Mouse (Mus musculus) heart, embryonic 14.5 days (tissue): ENCODE measurements around the gene Slc25a51. TPM values are rescaled to one million over a fixed set of nuclear protein-coding genes. Genes with fewer than 3 reads are reported as not detected.
"Not testable (repeated sequence)": the region's sequence is repeated elsewhere in the genome, so short reads cannot be mapped to it uniquely, and the experiment has no call there.

Experiments
- ATAC-seq: fragments of 200-750 bp; cut with Nextera tagmentation; 2 replicates; pipeline ENCODE4 v1.8.0; 2017; ENCODE audit warnings: low read depth, moderate TSS enrichment; ENCODE audit not compliant: insufficient number of reproducible peaks, insufficient read depth, low FRiP score
- H3K27ac ChIP-seq, 2 experiments: fragments of 200-500 bp in 1 of 2; fragments of 300-500 bp in 1 of 2; sonication (generic) in 1 of 2; replicated peaks in 1 of 2; 2 replicates each; pipeline ENCODE4 v1.5.1; 2012 to 2014; ENCODE audit warnings: low read depth in 2 of 2, low read length in 2 of 2, control low read depth in 1 of 2, mild to moderate bottlenecking in 1 of 2, mixed read lengths in 1 of 2; ENCODE audit not compliant: control insufficient read depth in 1 of 2, insufficient read depth in 1 of 2
- H3K27me3 ChIP-seq: fragments of 300-500 bp; sonication (generic); 2 replicates; pipeline ENCODE4 v1.6.1; 2014; ENCODE audit warnings: mild to moderate bottlenecking, low read length, control low read depth; ENCODE audit not compliant: control insufficient read depth, insufficient read depth
- H3K36me3 ChIP-seq: fragments of 300-500 bp; sonication (generic); 2 replicates; pipeline ENCODE4 v1.6.1; 2014; ENCODE audit warnings: mild to moderate bottlenecking, control low read depth, low read length, mixed read lengths; ENCODE audit not compliant: control insufficient read depth, insufficient read depth
- H3K4me1 ChIP-seq, 2 experiments: fragments of 200-500 bp in 1 of 2; fragments of 300-500 bp in 1 of 2; sonication (generic) in 1 of 2; 2 replicates each; pipeline ENCODE4 v1.6.1; 2012 to 2014; ENCODE audit warnings: low read length in 2 of 2, control low read depth in 1 of 2, mixed read lengths in 1 of 2; ENCODE audit not compliant: control insufficient read depth in 2 of 2, insufficient read depth in 2 of 2
- H3K4me2 ChIP-seq: fragments of 300-500 bp; sonication (generic); 2 replicates; pipeline ENCODE4 v1.6.1; 2014; ENCODE audit warnings: mild to moderate bottlenecking, low read length
- H3K4me3 ChIP-seq, 2 experiments: fragments of 200-500 bp in 1 of 2; fragments of 300-500 bp in 1 of 2; sonication (generic) in 1 of 2; 2 replicates each; pipeline ENCODE4 v1.5.1; 2012 to 2014; ENCODE audit warnings: low read length in 2 of 2, mild to moderate bottlenecking in 2 of 2, control low read depth in 1 of 2, low read depth in 1 of 2, moderate library complexity in 1 of 2; ENCODE audit not compliant: control insufficient read depth in 1 of 2, insufficient read depth in 1 of 2
- H3K9ac ChIP-seq: fragments of 300-500 bp; sonication (generic); 2 replicates; pipeline ENCODE4 v1.6.1; 2014; ENCODE audit warnings: mild to moderate bottlenecking, low read length
- H3K9me3 ChIP-seq: fragments of 300-500 bp; sonication (generic); 2 replicates; pipeline ENCODE4 v1.6.1; 2016; ENCODE audit warnings: low read length, control low read depth; ENCODE audit not compliant: control insufficient read depth
- WGBS: fragments of 180-500 bp; shearing (Covaris S2); extraction: QIAGEN DNeasy Blood & Tissue Kit; methylation state at CpG from one replicate; pipeline ENCODE4 v1.1.7; 2014; 5-methylcytosine and 5-hydroxymethylcytosine counted together
- microRNA-seq: library from miRNA; unstranded; fragments of <30 nt; microRNA quantifications from one replicate; pipeline ENCODE4, GENCODE M21; 2016
- polyA plus RNA-seq: library from polyadenylated mRNA; unstranded; fragments of >200 nt; fragmentation: Nextera tagmentation; extraction: Ambion mirVana; gene quantifications from 2 replicates; pipeline ENCODE4 v1.2.1, GENCODE M21; 2014

Slc25a51 gene
- polyA plus RNA-seq, 1 experiment from 2014 or later = 74.9 TPM

GRCm38 (mm10) chr4:45380903-45381580 is 27.5 kb downstream of the Slc25a51 start:
- not testable (repeated sequence) for H3K4me1 ChIP-seq, H3K27ac ChIP-seq, H3K9ac ChIP-seq, H3K9me3 ChIP-seq, H3K27me3 ChIP-seq, H3K4me2 ChIP-seq, ATAC-seq, H3K4me3 ChIP-seq
- WGBS = 84% methylated on average over 10 of the region's 10 CpGs
- H3K36me3 ChIP-seq = peaks cover 21% of the 10 kb centered on the region

GRCm38 (mm10) chr4:45376573-45376972 is 32.0 kb downstream of the Slc25a51 start:
- no peak overlapping the region for H3K4me3 ChIP-seq
- WGBS = 82% methylated on average over 4 of the region's 4 CpGs
- H3K27me3 ChIP-seq = no peaks in the 10 kb centered on the region
- no peak overlapping the region for H3K9ac ChIP-seq
- ATAC-seq = no peak
- no peaks in the 10 kb centered on the region for H3K4me1 ChIP-seq
- peaks cover 65% of the 10 kb centered on the region for H3K36me3 ChIP-seq
- H3K27ac ChIP-seq = no peak overlapping the region
- H3K9me3 ChIP-seq = no peaks in the 10 kb centered on the region
- no peak overlapping the region for H3K4me2 ChIP-seq

GRCm38 (mm10) chr4:45374879-45375278 is 33.7 kb downstream of the Slc25a51 start:
- Histone ChIP-seq H3K27me3 (no peaks in the 10 kb centered on the region), H3K4me3 (no peak overlapping the region), H3K4me1 (no peaks in the 10 kb centered on the region), H3K4me2 (no peak overlapping the region), H3K36me3 (peaks cover 79% of the 10 kb centered on the region), H3K9me3 (no peaks in the 10 kb centered on the region), H3K27ac (no peak overlapping the region), H3K9ac (no peak overlapping the region)
- 82% methylated on average over 5 of the region's 5 CpGs for WGBS
- no peak for ATAC-seq

GRCm38 (mm10) chr4:45371261-45371660 is 37.3 kb downstream of the Slc25a51 start:
- no peak overlapping the region for H3K9ac ChIP-seq
- no peaks in the 10 kb centered on the region for H3K27me3 ChIP-seq
- H3K4me2 ChIP-seq = no peak overlapping the region
- no peak for ATAC-seq
- no peaks in the 10 kb centered on the region for H3K9me3 ChIP-seq
- no peaks in the 10 kb centered on the region for H3K4me1 ChIP-seq
- WGBS = 80% methylated on average over 3 of the region's 3 CpGs
- H3K27ac ChIP-seq = no peak overlapping the region
- peaks cover 72% of the 10 kb centered on the region for H3K36me3 ChIP-seq
- no peak overlapping the region for H3K4me3 ChIP-seq

- Histone ChIP-seq H3K27ac (no peak overlapping the region), H3K4me1 (no peaks in the 10 kb centered on the region), H3K4me3 (no peak overlapping the region), H3K9me3 (no peaks in the 10 kb centered on the region), H3K4me2 (no peak overlapping the region), H3K9ac (no peak overlapping the region), H3K36me3 (peaks cover 44% of the 10 kb centered on the region), H3K27me3 (no peaks in the 10 kb centered on the region)
- no peak for ATAC-seq
- 90% methylated on average over 3 of the region's 3 CpGs for WGBS
Measured at GRCm38 (mm10) chr4:45356653-45357052, 51.9 kb downstream of the Slc25a51 start.

Small RNA genes lying within 50 kb of the gene (microRNA-seq; reads per million reads assigned to microRNA genes)
- not detected for gene Gm25692

Other genes starting within 250 kb of the Slc25a51 start
- 2.5 and 2.6 TPM in 2 replicates for gene Frmpd1, start 223.9 kb downstream of the Slc25a51 start, polyA plus RNA-seq
- gene Trmt10b, start 111.6 kb downstream of the Slc25a51 start, polyA plus RNA-seq = 10.1 and 10.6 TPM in 2 replicates
- 12.1 and 15.0 TPM in 2 replicates for gene Dcaf10, start 66.7 kb downstream of the Slc25a51 start, polyA plus RNA-seq
- 30.9 and 32.3 TPM in 2 replicates for gene Exosc3, start 66.0 kb downstream of the Slc25a51 start, polyA plus RNA-seq
- gene Shb, start 123.7 kb upstream of the Slc25a51 start, polyA plus RNA-seq = 15.3 and 19.0 TPM in 2 replicates